Mouse (Mus musculus) retina, adult 2 months (tissue): ENCODE data around the gene Pbx1.

Experiments
- DNase-seq: peaks from one replicate; pipeline ENCODE4 v3.0.0-alpha.2; 2012; ENCODE audit warnings: low read depth, low spot score

The Pbx1 gene

DNA sequence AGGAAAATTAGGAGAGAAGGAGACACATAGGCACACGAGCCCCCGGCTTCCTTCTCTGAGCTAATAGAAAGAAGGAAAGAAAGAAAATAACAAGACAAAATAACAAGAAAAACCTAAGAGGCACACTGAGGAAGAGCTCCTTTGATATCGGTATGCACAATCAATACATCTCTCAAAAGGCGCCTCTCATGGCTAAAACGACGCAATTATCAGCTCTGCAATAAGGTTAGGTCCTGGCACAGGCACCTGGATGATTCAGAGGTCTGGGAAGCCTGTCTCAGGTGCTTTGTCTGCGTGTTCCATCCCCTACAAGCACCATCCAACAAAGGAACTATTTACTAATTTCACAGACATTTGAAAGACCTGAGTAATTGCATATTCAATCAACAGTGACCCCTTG, 5.8 kb downstream of the Pbx1 start:
- no peak for DNase-seq

DNA sequence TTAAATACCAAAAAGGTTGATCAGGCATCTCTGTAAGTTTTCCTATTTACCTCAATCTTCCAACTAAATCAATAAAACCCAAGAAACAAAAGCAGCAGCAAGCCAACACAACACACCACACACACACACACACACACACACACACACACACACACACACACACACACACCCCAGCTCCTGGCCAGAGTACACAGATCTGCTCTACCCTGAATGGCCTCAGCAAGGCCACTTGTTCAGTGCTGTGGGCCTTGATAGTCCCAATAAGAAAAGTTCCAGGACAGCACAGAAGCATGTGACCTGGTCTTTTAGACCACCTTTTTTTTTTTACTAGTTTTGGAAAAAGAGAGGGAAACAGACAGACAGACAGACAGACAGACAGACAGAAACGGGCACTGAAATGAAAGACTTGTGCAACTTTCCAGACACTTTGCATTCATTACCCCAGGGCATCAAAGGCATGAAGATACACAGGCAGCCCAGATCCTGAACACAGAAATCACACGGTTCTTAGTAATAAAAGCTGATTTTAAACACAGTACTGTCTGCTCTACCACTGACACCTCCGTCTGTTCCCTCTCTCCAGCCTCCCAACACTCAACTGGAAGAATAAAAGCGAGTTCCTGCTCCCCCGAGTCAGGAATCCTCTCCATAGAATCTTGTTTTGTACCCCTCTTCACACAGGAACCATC, 6.9 kb downstream of the Pbx1 start:
- DNase-seq = no peak

DNA sequence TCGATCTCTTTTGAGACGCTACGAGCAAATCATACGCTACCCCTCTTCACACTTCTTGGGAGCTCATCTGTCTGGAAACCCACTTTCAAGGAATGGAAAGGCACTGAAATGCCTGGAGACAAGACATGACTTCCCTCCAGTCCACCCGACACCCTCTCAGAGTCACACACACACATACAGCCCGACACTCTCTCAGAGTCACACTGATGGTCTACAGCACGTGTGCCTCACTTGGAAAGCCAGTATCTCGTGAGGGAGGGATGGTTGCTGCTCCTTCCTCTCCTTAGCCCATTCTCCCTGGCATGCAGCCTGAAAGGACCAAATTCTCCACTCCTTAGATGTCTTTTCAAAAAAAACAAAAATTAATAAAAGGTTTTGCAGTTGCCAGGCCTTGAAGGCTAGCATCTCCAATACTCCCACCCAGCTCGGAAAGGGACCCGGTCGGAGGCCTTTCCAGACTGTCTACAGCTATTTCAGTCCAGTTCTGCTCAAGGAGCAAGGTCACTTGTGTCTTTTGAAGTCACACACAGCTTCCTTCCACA, 8.6 kb downstream of the Pbx1 start:
- DNase-seq = no peak

DNA sequence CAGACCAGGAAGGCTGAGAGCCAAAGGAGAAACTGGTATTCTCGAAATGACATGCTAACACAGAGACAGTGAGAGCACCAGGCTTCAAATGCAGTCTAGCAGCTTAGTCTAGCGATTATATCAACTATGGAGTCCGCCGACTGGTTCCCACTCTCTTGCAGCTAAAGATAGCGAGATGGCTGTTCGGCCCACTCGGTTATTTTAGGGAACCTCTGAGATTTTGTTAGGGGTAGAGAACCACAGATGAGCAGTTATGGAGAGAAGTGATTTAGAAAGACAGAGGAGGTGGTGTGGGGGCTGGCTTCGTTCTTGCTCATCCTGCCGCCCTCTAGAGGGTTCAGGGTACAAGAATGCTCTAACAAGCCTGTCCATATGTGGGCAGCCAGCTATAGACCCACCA, 13.2 kb downstream of the Pbx1 start:
- DNase-seq = no peak

DNA sequence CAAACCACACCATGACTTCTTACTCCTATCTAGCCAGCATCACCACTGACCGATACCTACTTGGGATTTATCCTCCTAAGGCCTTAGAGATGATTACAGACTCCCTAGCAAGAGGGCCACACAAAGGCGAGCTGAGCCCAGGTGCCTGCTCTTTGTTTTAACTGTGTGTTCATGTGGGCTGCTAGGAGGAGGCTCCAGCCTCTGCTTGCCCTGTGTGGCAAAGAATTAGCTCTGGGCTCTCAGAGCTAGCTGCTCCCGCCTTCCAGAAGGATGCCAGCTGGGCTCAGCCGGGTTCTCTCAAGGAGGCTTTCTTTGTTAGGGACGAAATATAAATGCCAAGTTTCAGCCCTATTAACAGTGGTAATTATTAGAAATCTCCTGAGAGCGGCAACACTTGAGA, 14.4 kb downstream of the Pbx1 start:
- no peak for DNase-seq

DNA sequence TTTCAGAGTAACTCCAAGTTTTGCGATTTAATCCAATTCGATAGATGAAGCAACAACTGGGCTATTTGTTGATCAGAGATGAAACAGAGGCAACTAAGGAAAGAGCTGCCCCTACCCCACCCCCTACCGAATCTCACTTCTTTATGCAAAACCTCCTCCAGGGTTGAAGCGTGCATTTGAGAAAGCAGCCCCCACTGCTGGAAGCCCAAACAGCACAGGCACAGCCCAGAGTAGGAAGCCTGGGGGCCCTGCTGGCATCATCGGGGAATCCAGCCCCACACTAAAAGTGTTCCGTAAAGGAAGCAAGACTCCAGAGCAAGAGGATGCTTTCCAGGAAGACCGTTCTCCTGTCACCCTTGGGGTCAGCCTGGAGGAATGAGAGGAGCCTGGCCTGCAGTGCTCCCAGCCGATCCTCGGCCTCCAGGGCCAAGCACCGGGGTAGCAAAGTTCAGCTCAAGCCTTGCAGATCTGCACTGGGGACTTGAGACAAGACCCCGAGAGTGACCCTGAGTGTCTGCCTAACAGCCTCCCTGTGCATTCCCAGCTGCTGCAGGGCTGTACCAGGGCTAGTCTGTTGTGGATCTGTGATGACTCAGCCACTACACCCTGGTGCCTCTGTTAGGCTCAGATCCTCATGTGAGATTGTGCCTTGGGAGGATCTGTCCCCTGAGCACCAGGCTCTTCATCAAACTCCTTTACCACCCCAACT, 15.2 kb downstream of the Pbx1 start:
- DNase-seq = no peak

DNA sequence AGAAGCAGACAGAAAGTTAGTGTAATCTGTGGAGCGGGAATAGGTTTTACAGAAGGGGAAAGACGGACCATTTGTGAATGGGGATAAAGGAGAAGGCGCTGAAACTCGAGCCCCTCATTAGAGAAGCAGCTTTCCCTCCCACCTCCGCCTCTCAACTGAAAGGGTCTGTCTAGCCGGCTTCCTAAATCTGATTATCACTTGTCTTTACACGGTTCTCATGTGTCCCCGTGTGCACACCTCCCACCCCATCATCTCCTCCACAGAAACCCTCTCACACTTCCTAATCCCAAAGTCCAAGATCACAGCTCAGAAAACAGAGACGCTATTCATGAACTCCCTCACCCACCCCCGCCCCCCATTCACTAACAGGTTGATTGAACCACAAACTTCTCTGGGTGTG, 21.5 kb downstream of the Pbx1 start:
- DNase-seq = no peak

DNA sequence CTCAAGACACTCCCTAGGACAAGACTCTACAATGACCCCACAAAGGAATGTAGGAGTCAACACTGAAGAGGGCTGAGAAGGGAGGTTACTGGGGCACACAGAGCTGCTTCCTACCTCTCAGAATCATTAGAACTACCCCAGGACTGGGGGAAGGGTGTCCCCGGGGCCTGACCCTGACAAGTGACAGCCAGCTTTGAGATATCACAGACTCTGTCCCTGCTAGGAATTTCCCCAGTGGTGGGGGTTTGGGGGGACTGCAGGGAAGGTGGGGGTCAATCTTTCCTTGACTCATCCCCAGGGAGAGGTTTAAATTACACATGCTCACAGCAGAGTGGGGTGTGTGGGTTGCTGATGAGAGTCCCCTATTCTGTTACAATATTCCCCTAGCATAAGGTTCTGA, 22.0 kb downstream of the Pbx1 start:
- no peak for DNase-seq

DNA sequence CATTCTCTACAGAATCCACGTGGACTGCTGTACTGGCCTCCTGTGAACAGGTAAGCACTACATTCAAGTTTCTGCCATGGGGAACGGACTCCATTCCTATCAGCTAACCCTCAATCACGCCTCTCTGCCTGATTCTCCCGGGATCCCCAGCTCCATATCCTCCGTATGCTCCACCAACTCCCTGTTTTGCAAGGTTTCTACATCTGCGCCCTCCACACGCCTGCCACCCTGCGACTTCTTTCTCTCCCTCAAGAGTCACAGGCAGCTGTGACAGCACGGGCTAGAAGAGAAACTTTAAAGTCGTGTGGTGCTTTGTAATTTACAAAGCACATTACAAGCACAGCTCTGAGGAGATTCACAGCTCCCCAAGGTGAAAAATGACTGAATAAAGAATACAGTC, 23.3 kb downstream of the Pbx1 start:
- no peak for DNase-seq

DNA sequence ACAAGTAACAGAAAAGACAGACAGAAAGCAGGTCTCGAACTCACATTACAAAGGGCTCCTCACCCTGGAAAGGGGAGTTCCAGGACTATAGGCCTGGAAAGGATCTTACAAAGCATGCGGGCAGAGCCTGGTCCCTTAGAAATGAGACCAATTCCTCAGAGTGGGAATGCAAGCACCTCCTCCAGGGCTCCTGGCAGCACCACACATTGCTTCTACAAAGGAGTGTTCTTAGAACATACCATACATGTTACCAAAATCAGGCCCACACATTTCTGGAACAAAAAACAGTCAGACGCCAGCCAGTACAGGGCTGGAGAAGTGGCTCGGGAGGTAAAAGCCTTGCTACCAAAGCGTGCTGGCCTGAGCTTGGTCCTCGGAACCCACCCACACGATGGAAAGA, 24.1 kb downstream of the Pbx1 start:
- DNase-seq = no peak

DNA sequence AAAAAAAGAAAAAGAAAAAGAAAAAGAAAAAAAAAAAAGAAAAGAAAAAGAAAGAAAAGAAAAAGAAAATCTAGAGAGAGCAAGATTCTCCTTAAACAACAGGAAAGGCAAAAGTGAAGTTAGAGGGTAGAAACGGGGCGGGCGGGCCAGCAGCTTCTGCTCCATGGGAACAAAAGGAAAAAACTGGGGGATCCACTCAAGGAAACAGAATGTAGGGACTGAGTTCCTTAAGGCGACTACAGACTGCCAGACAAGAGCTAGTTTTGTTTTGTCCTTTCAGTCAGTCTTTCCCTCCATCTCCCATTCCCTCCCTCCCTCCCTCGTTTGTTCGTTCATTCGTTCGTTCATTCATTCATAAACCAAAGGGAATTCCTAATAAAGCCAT, 25.8 kb downstream of the Pbx1 start:
- no peak for DNase-seq

DNA sequence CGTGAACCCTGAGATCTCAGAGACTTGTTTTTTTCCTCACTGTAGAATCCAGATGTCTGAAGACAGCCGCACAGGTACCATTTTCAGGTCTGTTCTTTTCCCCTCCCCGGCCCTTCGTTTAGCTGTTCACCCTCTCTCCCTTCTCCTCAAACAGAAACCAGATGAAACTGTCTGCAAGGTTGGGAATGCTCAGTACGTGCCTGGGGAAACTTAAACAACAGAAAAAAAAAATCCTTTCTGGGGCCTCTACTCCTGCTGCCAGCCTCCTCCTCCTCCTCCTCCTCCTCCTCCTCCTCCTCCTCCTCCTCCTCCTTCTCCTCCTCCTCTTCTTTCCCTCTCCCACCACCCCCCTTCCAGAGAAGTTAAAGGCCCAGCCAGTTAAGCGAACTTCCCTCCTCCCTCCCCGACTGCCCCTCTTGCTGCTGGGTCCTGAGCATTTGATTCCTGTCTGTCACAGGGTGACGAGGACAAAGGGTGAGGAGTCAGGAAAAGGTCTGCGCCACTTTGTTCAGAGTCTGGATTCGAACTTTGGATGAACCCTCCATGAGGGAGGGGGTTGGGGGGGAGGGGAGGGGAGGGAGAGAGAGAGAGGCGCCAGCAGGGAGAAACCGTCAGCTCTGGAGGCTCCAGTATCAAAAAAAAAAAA, 26.3 kb downstream of the Pbx1 start:
- no peak for DNase-seq

DNA sequence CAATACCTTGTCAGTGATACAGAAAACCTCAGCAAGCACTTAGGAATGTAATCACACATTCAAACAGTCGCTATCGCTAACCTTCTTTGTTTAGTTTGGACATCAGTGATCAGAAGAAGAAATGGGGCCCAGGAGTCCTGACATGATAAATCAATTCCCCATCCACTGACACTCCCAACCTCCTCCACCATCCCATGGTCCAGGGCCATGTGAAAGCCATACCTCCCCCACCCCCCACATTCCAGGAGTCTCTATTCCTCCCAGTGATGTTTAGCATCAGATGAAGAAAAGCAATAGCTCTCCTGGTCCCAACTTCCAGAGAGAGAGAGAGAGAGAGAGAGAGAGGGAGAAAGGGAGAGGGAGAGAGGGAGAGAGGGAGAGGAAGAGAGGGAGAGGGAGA, 28.5 kb downstream of the Pbx1 start:
- DNase-seq = no peak

DNA sequence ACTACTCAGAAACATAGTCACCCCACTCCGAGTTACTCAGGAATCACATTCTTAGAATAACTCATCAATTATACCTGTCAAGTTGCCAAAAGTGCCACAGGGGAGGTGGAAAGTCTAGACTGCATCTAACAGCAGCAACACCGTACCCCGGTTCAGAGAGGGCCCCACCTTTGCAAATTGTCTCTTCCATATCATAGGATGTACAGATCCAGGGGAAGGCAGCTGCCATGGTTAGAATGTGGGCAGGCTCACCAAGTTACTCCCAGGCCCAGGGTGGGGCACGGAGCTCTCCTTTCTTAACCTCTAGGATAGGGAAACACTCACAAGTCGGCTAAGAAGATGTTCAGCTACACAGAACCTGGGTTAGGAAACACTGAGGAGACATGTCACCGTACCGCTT, 29.4 kb downstream of the Pbx1 start:
- DNase-seq = no peak

DNA sequence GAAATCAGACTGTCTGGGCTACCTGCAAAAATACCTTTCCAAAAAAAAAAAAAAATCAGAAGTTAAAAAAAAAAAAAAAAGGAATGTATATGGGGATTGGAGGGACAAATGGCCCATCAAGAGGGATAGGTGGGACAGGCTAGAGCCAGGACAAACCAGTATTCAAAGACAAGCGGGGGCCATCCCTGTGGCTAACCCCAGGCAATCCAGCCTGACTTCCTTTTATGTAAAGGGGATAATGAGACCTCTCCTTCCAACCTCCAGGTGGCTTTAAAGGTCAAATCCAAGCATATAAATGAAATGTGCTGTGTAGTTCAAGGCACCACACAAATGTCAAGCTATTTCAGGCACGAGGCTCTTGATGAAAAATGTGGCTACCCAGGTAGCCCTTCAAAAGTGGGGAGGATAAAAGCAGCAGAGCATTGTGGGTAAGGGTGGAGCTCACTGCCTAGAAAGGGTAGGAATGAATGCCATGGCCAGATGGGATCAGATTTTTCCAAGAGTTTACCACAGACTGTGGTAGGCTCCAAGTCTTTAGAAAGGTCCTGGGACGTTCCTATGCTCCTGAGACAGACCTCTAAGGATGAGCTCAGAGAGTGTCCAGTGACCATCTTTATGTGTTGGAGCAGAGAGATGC, 36.4 kb downstream of the Pbx1 start:
- DNase-seq = no peak

DNA sequence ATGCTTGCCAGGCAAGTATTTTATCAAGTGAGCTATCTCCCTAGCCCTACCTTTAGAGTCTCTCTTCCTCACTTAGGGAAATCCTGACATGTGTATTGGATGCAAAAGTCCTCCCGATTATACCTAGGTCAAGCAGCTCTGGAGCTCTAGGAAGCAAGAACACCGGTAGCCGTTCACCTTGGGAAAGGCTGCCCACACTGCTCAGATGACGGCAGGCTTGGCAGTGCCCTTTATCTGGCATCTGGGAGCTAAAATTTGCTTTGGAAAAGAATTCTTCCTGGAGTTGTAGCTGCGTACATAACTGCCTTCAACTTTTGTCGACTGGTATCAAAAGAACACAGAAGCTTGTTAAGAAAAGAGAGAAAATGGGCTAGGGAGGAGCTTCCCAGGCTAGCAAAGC, 37.5 kb downstream of the Pbx1 start:
- DNase-seq = no peak

DNA sequence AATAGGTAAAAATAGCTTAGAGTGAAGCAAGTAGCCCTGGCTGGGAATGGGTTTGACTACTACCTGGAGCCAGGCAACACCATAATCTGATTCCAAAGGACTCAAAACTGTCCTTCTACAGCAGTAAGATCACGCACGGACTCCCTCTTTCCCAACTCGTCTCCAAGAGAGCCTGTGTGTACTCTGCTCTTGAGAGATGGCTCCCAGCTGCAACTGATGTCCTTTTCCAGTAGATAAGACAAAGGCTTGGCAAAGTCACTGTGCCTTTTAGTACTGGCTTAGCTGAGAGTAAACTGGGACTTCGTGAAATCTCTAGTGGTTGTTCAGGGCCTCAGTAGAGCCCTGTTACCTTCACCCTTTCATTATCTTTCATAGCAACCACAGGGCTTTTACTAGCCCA, 38.6 kb downstream of the Pbx1 start:
- DNase-seq = no peak

DNA sequence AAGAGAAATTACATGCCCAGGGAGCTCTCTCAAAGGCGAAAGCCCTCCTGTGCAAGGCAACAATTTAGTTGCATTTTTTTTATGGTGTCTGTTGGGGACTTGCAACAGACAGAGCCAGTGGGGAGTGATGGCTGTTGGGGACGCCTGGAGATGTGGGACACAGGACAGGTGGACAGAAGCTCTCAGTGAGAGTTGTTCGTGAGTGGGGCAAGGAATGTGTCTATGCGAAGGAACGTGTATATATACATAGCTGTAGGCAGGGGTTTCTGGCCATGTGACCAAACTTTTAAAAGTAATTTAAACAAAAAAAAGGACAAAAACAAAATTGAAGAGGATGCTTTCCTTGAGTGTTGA, 39.6 kb downstream of the Pbx1 start:
- DNase-seq = no peak

DNA sequence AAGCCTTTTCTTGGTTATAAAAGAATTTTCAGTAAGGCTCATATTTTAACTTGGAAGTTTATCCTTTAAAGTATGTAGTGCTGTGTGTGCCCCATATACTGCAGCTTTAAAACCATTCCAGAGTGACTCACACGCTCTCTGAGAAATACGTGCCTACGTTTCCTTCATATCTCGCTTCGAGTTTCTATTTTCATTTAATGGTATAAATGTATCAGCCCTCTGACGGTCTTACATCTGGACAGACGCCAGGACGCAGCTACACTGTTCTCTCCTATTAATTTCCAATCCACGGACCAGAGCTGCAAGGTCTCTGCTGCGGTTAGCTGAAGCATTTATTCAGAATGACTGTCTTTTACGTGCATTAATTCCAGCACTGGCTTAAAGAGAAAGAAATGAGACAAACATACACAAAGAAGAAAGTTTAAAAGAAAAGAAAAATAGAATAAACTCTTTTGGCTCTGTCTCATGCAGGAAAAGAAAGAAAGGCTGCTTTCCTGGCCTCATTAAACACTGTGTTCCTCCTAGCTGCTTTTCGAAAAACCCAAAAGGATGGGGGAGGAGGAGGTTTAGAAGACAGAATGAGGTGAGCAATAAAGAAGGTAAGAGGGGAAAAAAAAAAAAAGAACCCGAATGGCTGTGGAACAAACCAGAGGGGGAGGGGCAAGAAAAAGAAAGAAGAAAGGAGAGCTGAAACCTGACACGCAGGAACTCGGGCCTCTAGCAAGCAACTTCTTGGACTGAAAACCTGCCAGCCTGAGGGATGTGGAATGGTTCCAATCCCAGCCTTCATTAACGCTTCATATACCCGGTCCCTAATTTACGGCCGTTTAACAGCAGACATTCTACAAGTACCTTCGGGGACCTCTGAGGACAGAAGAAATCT, 40.2 kb downstream of the Pbx1 start:
- DNase-seq = no peak

DNA sequence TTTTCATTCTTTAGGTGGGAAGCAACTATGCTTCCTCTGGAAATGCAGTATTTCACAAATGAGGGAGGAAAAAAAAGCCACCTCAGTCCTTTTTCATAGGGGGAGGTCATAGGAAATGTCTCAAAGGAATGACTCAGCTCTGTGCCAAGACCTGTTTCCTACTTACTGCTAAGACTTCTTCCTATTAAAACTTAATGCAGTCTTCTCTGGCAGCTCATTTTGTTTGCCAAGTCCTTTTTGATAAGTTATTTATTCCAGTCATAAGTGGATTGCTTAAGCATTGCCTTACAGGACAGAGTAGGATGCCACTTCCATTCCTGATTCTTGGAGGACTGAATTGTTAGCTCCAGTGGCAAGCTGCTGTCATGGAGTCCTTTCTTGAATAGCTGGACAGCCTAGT, 41.3 kb downstream of the Pbx1 start:
- DNase-seq = no peak

DNA sequence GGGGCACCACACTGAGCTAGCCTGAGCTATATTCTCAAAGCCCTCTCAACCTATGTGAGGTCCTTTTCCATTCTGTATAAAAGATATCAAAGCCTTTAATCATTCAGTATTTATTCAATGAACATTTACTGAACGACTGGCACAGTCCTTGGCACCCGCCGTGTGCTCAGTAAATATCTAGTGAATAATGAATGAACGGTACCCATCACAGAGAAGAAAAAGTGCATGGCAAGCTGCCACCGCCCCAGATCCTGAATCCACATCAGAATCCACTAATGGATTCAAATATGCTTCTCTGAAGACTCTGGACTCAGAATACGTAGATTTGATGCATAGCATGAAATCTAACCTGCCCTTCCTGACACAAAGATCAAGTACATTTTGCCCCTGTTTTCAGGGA, 45.9 kb downstream of the Pbx1 start:
- no peak for DNase-seq

DNA sequence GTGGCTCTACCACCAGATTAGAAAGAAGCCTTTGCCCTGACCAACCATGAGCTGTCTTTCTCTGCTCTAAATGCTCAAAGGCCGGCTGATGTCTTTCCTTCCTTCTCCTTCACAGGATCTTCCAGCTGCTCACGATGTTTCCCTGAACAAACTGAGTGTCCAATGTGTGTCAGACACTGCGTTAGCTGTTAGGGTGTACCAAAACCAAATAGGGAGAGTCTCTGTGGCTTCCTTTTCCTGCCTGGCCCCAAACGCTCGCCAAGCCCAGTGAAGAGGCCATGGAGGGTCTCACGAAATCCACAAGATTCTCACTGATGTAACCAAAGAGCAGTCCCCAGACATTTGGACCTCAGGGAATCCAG, 47.5 kb downstream of the Pbx1 start:
- DNase-seq = no peak
